Mouse (Mus musculus): ENCODE measurements around the gene Pnpla7. TPM values are rescaled to one million over a fixed set of nuclear protein-coding genes. Genes with fewer than 3 reads are reported as not detected.

Gene Pnpla7
- total RNA-seq, 2 experiments from 2014 or later, result 23.1 to 26.2 TPM

DNA sequence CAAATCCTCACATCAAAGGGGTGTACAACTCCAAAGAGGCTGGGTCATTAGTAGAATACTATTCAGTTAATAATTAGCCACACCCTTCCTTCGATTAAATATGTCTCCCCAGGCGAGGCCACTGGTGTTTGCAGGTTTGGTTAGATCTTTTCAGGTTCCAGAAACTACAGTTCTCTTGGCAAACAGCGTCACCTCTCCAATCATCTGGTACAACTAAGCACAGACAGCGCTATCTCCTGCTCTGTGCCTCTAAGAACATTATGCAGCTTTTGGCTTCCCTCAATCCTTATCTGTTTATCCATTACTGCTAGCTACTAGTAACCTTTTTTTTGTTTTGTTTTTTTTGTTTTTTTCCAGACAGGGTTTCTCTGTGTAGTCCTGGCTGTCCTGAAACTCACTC is 93.7 kb downstream of the Pnpla7 start:
- DNase-seq, result no peak

DNA sequence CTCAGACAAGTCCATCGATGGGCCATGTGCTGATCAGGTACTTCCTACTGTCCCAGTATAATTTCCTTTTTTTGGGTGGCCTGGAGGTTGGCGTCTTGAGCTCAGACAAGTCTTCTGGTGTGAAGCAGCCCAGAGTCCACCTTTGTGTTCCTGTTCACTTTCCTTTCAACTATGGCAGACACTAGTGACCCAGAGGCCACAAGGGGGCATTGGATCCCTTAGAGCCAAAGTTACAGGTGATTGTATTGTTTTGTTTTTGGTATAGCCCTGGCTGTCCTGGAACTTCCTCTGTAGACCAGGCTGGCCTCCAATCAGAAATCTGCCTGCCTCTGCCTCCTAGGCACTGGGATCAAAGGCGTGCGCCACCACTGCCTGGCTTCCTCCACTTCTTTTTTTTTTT is 96.6 kb downstream of the Pnpla7 start:
- no peak for DNase-seq

DNA sequence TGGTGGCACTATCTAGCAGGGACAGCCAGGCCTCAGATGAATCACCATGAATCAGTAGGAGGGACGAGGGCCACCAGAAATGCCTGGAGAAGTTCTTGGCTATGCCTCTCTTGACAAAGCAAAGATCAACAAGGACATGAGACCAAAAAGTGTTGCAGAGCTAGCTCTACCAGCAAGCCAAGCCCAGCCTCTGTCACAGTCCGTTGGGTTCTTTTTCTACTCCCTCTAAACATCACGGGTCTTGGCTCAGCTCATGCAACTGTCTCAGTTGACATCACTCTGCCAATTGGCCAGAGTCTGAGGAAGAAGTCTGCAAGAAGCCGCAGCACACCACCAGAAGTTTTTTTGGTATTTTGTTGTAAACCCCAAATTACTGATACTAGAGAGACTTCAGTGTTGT is 99.7 kb downstream of the Pnpla7 start:
- peak in 1 of 2 experiments; percentile 27 for DNase-seq

DNA sequence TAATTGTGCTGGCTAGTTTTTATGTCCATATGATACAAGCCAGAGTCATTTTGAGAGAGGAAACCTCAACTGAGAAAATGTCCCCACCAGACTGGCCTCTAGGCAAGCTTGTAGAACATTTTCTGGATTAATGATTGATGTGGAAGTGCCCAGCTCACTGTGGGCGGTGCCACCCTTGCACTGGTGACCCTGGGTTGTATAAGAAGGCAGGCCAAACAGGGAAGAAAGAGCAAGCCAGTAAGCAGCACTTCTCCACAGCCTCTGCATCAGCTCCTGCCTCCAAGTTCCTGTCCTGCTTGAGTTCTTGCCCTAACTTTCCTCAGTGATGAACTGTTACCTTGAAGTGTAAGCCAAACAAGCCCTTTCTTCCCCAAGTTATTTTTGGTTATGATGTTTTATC is 103.1 kb downstream of the Pnpla7 start:
- DNase-seq, result no peak

DNA sequence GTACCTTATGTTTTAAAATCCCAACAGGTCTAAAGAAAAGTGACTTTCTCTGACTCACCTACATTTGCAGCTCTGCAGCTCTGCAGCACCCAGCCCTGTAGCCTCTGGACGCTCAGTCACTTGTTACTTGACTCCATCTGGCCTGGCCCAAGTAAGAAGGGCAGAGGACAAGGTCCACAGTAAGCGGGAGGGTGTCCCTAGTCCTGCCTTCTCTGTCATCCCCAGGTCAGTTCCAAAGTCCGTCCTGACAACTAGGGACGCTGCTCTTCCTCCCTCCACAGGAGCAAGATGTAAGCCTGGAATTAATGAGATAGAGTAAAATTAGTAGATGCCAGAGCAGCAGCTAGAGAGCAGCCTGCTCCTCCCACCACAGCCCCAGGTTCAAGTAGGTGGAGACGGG is 104.2 kb downstream of the Pnpla7 start, which contains the start of gene Entpd8:
Entpd8 (plus strand) TSS at position 229 of the 400 bp plus-strand sequence.
- no peak for DNase-seq

DNA sequence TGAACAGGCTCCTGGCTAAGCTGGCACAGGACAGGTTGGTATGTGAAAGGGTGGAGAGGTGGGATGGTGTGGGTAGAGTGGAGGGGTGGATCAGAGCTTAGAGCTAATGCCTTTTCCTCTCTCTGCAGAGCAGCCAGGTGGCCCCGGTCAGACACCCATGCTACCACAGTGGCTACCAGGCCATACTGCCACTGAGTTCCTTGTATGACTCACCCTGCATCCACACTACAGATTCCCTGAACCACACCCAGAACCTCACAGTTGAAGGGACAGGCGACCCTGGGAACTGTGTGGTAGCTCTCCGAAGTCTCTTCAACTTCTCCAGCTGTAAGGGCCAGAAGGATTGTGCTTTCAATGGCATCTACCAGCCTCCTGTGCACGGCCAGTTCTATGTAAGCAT is 107.9 kb downstream of the Pnpla7 start:
- DNase-seq, result no peak

DNA sequence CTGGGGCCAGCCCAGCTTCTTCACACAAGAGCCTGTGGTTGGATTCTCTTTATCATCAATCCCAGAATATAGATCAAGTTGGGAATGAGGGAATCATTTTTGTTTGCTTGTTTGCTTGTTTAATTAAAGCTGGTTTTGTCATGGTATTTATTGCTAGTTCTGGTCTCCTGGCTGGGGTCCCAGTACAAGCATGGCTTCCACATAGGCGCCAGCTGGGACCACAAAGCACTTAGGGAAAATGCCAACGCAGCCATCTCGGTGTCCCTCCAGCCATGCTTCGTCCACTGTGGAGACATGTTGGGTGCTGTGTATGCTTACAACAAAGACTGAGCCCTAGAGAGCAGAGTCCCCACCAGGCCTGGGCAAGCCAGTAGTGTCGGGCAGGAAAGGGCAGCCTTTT is 109.7 kb downstream of the Pnpla7 start:
- DNase-seq, result no peak

DNA sequence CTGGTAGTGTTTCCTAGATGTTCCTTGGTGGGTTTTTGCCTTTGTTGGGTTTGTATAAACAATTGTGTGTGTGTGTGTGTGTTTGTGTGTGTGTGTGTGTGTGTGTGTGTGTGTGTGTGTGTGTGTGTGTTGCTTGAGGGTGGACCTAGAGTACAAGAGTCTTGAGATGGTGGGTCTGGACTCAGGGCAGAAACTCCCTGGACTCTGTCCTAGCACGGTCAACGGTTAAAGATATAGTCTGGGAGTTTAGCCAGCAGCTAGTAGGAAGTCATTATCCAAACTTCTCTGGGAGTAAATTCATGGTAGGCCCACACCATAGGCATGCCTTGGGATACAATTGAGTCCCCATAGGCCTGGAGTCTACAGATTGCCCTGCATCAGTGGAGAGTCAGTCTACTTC is 112.0 kb downstream of the Pnpla7 start:
- DNase-seq, result peak in 1 of 2 experiments; percentile 9

DNA sequence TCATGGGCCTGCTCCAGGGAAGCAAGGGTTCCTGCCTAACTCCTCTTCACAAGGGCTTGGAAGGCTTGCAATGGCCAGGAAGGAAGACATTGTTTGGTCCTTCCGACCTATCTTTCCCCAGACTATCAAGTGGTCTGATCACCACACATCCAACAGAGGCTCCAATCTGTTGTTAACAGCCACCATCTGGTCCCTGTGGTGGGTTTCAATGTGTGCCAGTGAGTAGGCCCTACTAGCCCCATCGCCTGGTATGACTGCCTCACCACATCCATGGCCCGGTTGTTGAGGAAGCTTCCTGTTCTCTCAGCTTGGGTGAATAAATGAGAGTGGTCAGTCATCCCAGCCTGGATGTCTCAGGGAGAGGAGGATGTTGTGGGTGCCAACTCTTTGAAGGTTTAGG is 112.8 kb downstream of the Pnpla7 start:
- no peak for DNase-seq

DNA sequence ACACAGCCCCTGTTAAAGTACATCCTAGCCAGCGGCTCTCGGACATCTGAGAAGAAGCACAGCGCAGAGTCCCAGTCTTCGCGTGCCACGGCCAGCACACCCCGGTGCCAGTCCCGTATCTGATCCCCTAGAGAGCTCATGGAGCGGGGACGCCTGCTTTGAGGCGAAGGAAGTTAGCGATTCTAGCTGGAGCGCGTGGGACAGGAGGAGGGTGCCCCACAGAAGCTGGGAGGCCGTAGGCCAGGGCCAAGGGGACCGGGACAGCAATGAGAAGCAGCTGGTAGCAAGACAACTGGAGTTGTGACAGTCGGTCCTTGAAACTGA is 118.9 kb downstream of the Pnpla7 start:
- no peak for DNase-seq

DNA sequence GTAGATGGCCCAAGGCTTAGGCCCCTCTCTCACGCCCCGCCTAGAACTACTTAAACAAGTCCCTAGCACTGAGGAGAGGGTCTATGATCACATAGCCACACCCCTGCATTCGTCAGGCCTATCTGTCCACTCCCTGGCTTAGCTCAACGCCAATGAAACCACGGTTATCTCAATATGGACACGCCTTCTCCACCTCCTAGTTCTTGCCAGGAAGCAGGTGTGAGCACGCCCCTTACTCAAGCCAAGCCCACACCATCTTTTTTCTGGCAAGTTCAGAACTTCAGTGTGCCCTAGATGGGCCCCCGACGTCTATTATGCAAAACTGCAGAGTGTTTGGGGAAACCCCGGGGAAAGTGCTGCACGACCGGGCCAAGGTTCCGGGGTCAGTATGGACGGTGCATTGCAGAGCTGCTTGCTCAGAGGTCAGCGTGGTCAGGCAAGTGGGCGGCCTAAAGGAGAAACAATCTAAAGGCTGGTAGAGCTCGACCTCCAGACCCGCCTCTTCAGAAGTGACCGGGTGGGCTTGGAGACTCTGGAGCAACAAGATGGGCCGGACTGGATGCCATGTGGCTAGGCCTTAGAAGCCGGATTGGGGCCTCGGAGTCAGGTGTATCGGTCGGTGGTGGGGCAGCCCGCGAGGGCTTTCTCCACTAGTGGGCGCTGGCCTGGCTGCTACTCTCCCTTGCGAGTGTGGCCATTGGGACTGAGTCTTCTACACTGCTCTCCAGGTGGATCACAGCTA is 119.4 kb downstream of the Pnpla7 start, which contains the start of gene Noxa1:
Noxa1 (minus strand) TSS at position 41 of the 742 bp plus-strand sequence.
- no peak for DNase-seq

DNA sequence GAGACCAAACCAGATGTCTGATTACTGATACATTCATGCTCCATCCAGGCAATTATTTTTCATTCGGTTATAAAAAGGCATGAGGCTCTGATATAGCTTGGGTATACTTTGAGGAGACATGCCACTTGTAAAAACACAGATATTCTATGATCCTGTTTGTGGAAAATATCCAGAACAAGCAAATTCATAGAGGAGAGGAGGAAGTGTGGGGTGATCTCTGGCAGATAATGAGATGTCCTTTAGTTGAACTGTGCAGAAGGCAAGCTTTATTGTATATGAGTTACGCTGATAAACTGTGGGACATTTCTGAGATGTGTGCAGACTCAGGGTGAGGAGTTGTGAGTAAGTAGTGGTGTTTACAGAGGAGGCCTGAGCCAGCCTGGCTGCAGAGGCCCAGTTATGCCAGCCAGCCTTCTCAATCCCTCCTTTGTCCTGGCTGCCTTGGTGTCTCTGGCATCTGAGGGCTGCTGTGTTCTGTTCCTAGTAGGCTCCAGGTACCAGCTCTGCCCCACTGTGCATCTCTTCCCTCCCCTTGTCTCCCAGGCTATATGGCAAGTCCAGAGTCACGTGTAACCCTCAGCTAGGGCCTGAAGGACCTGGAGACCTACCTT is 122.3 kb downstream of the Pnpla7 start:
- no peak for DNase-seq

DNA sequence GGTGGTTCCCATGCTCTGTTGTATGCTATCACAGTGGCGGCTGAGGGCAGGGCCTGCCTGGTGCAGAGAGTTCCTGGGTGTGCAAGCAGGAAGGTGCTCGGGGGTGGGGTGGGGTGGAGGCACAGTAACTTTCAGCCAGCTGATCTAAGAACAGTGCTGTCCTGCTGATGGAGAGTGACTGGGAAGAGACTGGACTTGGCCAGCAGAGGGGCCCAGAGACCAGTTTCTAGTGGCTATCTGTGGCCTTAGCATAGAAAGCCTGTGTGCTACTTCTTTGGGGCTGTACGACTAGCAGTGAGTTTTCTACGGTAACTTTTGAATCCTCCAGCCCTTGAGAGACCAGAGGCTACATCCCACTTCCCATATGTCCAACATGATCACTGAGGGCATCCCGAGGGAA is 123.1 kb downstream of the Pnpla7 start:
- DNase-seq, result peak; percentile 38 to 45

DNA sequence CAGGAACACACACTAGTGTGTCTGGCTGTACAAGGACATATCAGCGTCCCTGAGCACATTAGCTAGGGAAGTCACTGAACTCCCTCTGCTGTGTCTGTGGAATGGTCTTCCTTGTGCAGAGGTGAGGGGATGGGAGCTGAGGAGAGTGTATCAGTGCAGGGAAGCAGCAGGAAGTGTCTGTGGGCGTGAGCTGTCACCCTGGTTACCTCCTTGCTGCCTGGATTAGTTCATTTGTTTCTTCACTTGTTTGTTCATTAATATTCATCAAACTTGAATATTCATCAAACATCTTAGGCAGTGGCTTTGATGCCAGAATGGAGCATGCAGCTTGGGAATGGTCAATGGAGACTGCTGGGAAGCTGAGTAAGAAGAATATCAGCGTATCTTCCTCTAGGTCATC is 123.9 kb downstream of the Pnpla7 start:
- DNase-seq, result no peak

Small RNA genes lying within 50 kb of the gene (microRNA-seq; reads per million reads assigned to microRNA genes)
- 0 reads per million in 2 experiments for gene Gm22875
- 0 reads per million in 2 experiments for gene Gm24328
- gene Mir7664, result 0 reads per million in 2 experiments

Other genes starting within 250 kb of the Pnpla7 start
- gene Cacna1b, start 212.9 kb upstream of the Pnpla7 start, total RNA-seq (2021), result under 1 TPM; 0.17 to 0.31 TPM
- gene Ehmt1, start 56.4 kb upstream of the Pnpla7 start, total RNA-seq (2021), result 10 to 100 TPM; 21.7 to 26.9 TPM
- 1 to 10 TPM; 3.1 to 5.6 TPM for gene Arrdc1, start 40.8 kb upstream of the Pnpla7 start, total RNA-seq (2021)
- 10 to 100 TPM; 15.3 to 20.2 TPM for gene Zmynd19, start 26.2 kb upstream of the Pnpla7 start, total RNA-seq (2021)
- 1 to 10 TPM; 4.6 to 7.3 TPM for gene Dph7, start 13.6 kb upstream of the Pnpla7 start, total RNA-seq (2021)
- 100 to 1,000 TPM in 1 of 2 experiments, 10 to 100 TPM in 1; 96.3 to 114 TPM for gene Mrpl41, start 935 bp upstream of the Pnpla7 start, total RNA-seq (2021)
- 10 to 100 TPM; 11.2 to 13.6 TPM for gene Nsmf, start 78.3 kb downstream of the Pnpla7 start, total RNA-seq (2021)
- not detected for gene Entpd8, start 104.3 kb downstream of the Pnpla7 start, total RNA-seq (2021)
- not detected for gene Noxa1, start 119.1 kb downstream of the Pnpla7 start, total RNA-seq (2021)
- 1 to 10 TPM; 6.9 to 8.3 TPM for gene Nrarp, start 204.7 kb downstream of the Pnpla7 start, total RNA-seq (2021)
- gene Tor4a, start 220.9 kb downstream of the Pnpla7 start, total RNA-seq (2021), result 1 to 10 TPM; 4.0 to 4.6 TPM
- gene Nelfb, start 235.5 kb downstream of the Pnpla7 start, total RNA-seq (2021), result 10 to 100 TPM; 40.8 to 45.8 TPM
- not detected for gene Stpg3, start 238.6 kb downstream of the Pnpla7 start, total RNA-seq (2021)
- gene Fam166a, start 242.7 kb downstream of the Pnpla7 start, total RNA-seq (2021), result not detected
- 100 to 1,000 TPM; 289 to 308 TPM for gene Tubb4b, start 248.7 kb downstream of the Pnpla7 start, total RNA-seq (2021)

Data from heart, adult 18-20 months (tissue).